Mouse (Mus musculus): ENCODE measurements around the gene Scimp. TPM values are rescaled to one million over a fixed set of nuclear protein-coding genes. Genes with fewer than 3 reads are reported as not detected.

The Scimp gene
- polyA plus RNA-seq, 1 experiment, result 0.15 TPM

GRCm38 (mm10) chr11:70835381-70835831 lies 23.0 kb upstream of the Scimp start:
- TF ChIP-seq POLR2A (IDR thresholded peaks at IDR 0.05; ENCODE audit: extremely low read depth, insufficient read depth, low read length) (no peak), CTCF (IDR thresholded peaks at IDR 0.05; ENCODE audit: extremely low read depth, insufficient read depth, low read length) (no peak)
- Histone ChIP-seq H3K4me3 (ENCODE audit: insufficient read depth, low read length) (no peak overlapping the region), H3K4me1 (ENCODE audit: control insufficient read depth, insufficient read depth, low read length) (peaks cover 1% of the 10 kb centered on the region), H3K27ac (ENCODE audit: insufficient read depth, low read length) (no peak overlapping the region)

DNA sequence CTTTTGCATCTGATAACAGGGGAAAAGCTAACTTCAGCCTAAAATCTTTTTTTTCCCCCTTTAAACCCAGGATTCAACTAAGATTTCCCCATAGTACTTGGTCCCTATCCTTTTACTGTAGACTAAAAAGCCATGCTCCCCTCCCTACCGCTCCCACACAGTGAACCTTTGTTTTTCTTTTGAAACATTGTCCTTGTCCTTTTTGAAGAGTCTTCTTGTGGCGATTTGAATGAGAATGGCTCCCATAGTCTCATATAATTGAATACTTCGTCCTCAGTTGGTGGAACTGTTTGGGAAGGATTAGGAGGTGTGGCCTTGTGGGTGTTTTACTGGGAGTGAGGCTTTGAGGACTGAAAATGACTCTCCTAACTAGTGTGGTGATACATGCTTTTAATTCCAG lies 21.4 kb upstream of the Scimp start:
- no peak overlapping the region for H3K27ac ChIP-seq (ENCODE audit: insufficient read depth, low read length)
- peaks cover 1% of the 10 kb centered on the region for H3K4me1 ChIP-seq (ENCODE audit: control insufficient read depth, insufficient read depth, low read length)
- no peak for TF ChIP-seq CTCF (IDR thresholded peaks at IDR 0.05; ENCODE audit: extremely low read depth, insufficient read depth, low read length)
- TF ChIP-seq POLR2A (IDR thresholded peaks at IDR 0.05; ENCODE audit: extremely low read depth, insufficient read depth, low read length), result no peak
- H3K4me3 ChIP-seq (ENCODE audit: insufficient read depth, low read length), result no peak overlapping the region

- no peak overlapping the region for H3K27ac ChIP-seq (ENCODE audit: insufficient read depth, low read length)
- TF ChIP-seq POLR2A (IDR thresholded peaks at IDR 0.05; ENCODE audit: extremely low read depth, insufficient read depth, low read length) (no peak), CTCF (IDR thresholded peaks at IDR 0.05; ENCODE audit: extremely low read depth, insufficient read depth, low read length) (no peak)
- no peak overlapping the region for H3K4me3 ChIP-seq (ENCODE audit: insufficient read depth, low read length)
- peaks cover 1% of the 10 kb centered on the region for H3K4me1 ChIP-seq (ENCODE audit: control insufficient read depth, insufficient read depth, low read length)
These were observed 21.0 kb upstream of the Scimp start for GRCm38 (mm10) chr11:70833408-70833807.

DNA sequence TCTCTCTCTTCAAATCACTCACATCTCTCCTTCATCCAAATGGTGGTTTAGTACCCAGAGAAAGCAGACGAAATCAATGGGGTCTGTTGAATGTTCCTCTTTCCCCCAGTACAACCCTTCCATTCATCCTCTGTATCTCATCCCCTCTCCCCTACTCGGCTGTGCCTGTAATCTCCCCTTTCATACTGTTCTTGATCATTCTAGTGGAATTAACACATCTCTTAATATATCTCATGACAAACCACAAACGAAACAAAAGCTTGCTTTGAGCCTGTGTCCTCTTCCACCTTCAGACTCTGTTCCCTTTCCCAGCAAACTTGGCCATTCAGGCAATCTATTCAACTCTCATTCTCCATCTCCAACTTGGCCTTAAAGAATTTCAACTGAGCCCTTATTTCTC lies 18.8 kb upstream of the Scimp start:
- TF ChIP-seq POLR2A (IDR thresholded peaks at IDR 0.05; ENCODE audit: extremely low read depth, insufficient read depth, low read length) (no peak), CTCF (IDR thresholded peaks at IDR 0.05; ENCODE audit: extremely low read depth, insufficient read depth, low read length) (no peak)

DNA sequence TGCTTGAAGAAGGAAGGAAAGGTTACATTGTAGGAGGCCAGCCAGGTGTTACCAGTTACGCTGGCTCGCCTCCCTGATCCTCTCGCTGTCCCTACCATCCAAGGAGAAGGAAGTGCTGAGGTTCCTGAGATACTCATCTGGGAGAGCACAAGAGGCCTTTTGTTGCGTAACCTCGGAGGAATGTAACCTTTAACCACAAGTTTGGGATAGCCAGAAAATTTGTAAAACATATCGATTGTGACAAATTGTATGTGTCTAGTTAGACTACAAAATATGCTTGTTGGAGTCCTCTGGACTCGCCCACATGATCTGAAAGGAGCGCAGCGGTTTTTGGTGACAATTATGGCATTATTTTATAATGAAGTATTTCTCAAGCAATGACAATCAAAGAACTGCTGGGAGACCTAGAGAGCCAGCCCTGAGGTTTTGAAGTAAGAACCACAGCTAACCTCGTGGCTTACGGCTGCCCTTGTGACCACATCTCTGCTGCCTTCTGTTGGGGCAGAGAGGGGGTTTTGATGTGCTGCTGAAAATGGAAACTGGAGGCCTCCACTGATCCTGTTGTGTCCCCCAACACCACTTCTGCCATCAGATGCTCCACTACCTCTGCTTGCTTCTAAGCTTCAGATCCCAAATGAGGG lies 16.7 kb upstream of the Scimp start:
- H3K4me3 ChIP-seq (ENCODE audit: insufficient read depth, low read length), result no peak overlapping the region
- no peak overlapping the region for H3K27ac ChIP-seq (ENCODE audit: insufficient read depth, low read length)
- H3K4me1 ChIP-seq (ENCODE audit: control insufficient read depth, insufficient read depth, low read length), result peaks cover 1% of the 10 kb centered on the region
- no peak for TF ChIP-seq CTCF (IDR thresholded peaks at IDR 0.05; ENCODE audit: extremely low read depth, insufficient read depth, low read length)
- no peak for TF ChIP-seq POLR2A (IDR thresholded peaks at IDR 0.05; ENCODE audit: extremely low read depth, insufficient read depth, low read length)

More for the DNA sequence above, 18.8 kb upstream of the Scimp start:
- no peak overlapping the region for H3K27ac ChIP-seq (ENCODE audit: insufficient read depth, low read length)
- H3K4me3 ChIP-seq (ENCODE audit: insufficient read depth, low read length), result no peak overlapping the region
- H3K4me1 ChIP-seq (ENCODE audit: control insufficient read depth, insufficient read depth, low read length), result peaks cover 1% of the 10 kb centered on the region

GRCm38 (mm10) chr11:70826207-70826606 lies 13.8 kb upstream of the Scimp start:
- Histone ChIP-seq H3K27ac (ENCODE audit: insufficient read depth, low read length) (no peak overlapping the region), H3K4me1 (ENCODE audit: control insufficient read depth, insufficient read depth, low read length) (no peaks in the 10 kb centered on the region), H3K4me3 (ENCODE audit: insufficient read depth, low read length) (no peak overlapping the region)
- TF ChIP-seq CTCF (IDR thresholded peaks at IDR 0.05; ENCODE audit: extremely low read depth, insufficient read depth, low read length) (no peak), POLR2A (IDR thresholded peaks at IDR 0.05; ENCODE audit: extremely low read depth, insufficient read depth, low read length) (no peak)

DNA sequence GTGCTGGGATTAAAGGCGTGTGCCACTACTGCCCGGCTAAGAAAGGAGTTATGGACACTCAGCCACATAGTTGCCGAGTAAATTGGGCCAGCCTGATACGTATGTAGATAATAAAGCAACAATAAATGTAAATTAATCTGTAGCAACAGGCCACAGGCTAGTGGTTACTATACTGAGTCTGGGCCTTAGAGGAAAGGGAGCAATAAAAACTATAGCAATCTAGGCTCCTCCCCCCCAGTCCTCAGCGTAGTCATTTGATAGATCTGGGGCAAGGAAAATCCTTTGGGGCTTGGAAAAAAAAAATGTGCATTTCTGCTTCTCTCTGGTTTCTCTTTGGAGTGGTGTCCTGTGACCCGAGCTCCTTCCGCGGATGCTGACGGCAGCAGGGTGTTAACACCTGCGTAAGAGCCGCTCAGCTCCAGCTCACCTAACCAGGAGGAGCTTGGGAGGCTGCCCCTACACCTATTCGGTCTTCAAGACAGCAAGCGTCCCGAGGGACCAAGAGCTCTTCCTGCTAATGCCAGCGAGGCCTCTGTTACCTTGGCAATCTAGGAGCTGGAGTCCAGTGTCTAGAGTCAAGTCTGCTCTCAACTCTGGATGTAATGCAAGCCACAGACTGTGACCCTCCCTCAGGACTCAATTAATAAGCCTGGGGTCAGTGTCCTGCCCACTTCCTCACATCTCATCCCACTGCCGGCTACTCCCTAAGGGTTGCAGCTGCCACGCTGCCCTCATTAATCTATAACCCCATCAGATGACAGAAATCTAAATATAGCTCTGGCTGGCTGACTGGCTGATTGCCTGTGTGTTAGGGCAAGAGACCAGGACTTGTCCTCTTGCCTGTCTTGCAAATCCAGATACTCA lies 9.6 kb upstream of the Scimp start:
- H3K27ac ChIP-seq (ENCODE audit: insufficient read depth, low read length), result no peak overlapping the region
- H3K4me3 ChIP-seq (ENCODE audit: insufficient read depth, low read length), result no peak overlapping the region
- H3K4me1 ChIP-seq (ENCODE audit: control insufficient read depth, insufficient read depth, low read length), result no peaks in the 10 kb centered on the region
- TF ChIP-seq CTCF (IDR thresholded peaks at IDR 0.05; ENCODE audit: extremely low read depth, insufficient read depth, low read length), result no peak
- TF ChIP-seq POLR2A (IDR thresholded peaks at IDR 0.05; ENCODE audit: extremely low read depth, insufficient read depth, low read length), result no peak

GRCm38 (mm10) chr11:70820120-70820519 lies 7.7 kb upstream of the Scimp start:
- Histone ChIP-seq H3K27ac (ENCODE audit: insufficient read depth, low read length) (no peak overlapping the region), H3K4me3 (ENCODE audit: insufficient read depth, low read length) (no peak overlapping the region), H3K4me1 (ENCODE audit: control insufficient read depth, insufficient read depth, low read length) (no peaks in the 10 kb centered on the region)
- no peak for TF ChIP-seq POLR2A (IDR thresholded peaks at IDR 0.05; ENCODE audit: extremely low read depth, insufficient read depth, low read length)
- TF ChIP-seq CTCF (IDR thresholded peaks at IDR 0.05; ENCODE audit: extremely low read depth, insufficient read depth, low read length), result no peak

GRCm38 (mm10) chr11:70816770-70817169 lies 4.4 kb upstream of the Scimp start:
- no peak for TF ChIP-seq CTCF (IDR thresholded peaks at IDR 0.05; ENCODE audit: extremely low read depth, insufficient read depth, low read length)
- Histone ChIP-seq H3K4me3 (ENCODE audit: insufficient read depth, low read length) (no peak overlapping the region), H3K4me1 (ENCODE audit: control insufficient read depth, insufficient read depth, low read length) (no peaks in the 10 kb centered on the region), H3K27ac (ENCODE audit: insufficient read depth, low read length) (no peak overlapping the region)

Measured in cortical plate, adult 2 months (tissue).